Mouse (Mus musculus): ENCODE results near the gene Med13l.

DNA sequence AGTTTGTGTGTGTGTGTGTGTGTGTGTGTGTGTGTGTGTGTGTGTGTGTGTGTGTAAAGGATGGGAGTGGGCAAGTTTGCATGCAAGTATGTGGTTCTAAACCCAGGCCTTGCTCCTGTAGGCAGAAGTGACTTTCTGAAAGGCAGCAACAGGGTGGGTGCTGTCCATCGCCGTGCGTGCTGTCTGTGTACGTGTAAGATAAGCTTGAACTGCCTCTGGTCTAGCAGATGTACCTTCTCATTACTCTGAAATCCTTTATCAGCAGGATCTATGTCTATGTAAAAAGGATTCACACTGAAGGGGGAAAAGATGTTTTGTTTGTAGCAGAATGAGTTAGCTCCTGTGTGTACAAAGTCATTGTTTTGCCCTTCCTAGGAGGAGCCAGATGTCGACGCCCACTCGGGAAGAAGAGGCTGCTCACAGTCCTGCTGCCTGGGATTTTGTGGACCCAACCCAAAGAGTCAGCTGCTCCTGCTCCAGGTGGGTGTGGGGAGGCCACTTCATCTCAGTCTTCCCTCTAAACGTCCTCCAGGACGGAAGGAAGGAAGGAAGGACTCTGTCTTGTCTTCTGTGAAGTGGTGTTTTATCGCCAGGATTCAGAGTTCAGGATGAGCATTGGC, 165.5 kb downstream of the Med13l start:
- TF ChIP-seq POLR2A (IDR thresholded peaks at IDR 0.05; ENCODE audit: control insufficient read depth, extremely low read depth, insufficient read depth, low read length, poor library complexity) (no peak), CTCF (IDR thresholded peaks at IDR 0.05; ENCODE audit: borderline replicate concordance, control insufficient read depth, extremely low read depth, insufficient read depth, low read length, poor library complexity) (no peak)
